Mouse (Mus musculus) small intestine, adult 2 months (tissue): Measurements from ENCODE around the gene Efna4.

Experiments
- CTCF ChIP-seq: fragments of 200-500 bp; IDR thresholded peaks from 2 replicates; pipeline ENCODE4 v1.5.1; 2012; ENCODE audit warnings: low read depth, mild to moderate bottlenecking, control low read depth, inconsistent platforms, low read length, moderate library complexity, mixed read lengths; ENCODE audit not compliant: insufficient replicate concordance, insufficient read length; ENCODE audit errors: extremely low read depth
- POLR2A ChIP-seq: fragments of 200-500 bp; IDR thresholded peaks from 2 replicates; pipeline ENCODE4 v1.6.1; 2012; ENCODE audit warnings: low read depth, mild to moderate bottlenecking, control low read depth, inconsistent platforms, low read length, moderate library complexity

GRCm38 (mm10) chr3:89351271-89351670, 13.4 kb upstream of the Efna4 start:
- TF ChIP-seq POLR2A (no peak), CTCF (no peak)
